Mouse (Mus musculus) C3H10T1/2 (cell line): ENCODE measurements around the gene Bphl. TPM values are rescaled to one million over a fixed set of nuclear protein-coding genes. Genes with fewer than 3 reads are reported as not detected.

Source experiments
- polyA plus RNA-seq, 2 experiments: library from polyadenylated mRNA; unstranded; fragments of >200 nt; fragmentation: generic; extraction: Trizol; gene quantifications; one replicate each; pipeline ENCODE4 v1.2.1; 2012; ENCODE audit warnings: missing spikeins in 2 of 2

The Bphl gene
- polyA plus RNA-seq, result 10 to 100 TPM; 15.9 to 71.6 TPM

GRCm38 (mm10) chr13:34037172-34038055, at the start of gene Bphl:
TSS of gene Bphl (plus strand) at chr13:34037597.

DNA sequence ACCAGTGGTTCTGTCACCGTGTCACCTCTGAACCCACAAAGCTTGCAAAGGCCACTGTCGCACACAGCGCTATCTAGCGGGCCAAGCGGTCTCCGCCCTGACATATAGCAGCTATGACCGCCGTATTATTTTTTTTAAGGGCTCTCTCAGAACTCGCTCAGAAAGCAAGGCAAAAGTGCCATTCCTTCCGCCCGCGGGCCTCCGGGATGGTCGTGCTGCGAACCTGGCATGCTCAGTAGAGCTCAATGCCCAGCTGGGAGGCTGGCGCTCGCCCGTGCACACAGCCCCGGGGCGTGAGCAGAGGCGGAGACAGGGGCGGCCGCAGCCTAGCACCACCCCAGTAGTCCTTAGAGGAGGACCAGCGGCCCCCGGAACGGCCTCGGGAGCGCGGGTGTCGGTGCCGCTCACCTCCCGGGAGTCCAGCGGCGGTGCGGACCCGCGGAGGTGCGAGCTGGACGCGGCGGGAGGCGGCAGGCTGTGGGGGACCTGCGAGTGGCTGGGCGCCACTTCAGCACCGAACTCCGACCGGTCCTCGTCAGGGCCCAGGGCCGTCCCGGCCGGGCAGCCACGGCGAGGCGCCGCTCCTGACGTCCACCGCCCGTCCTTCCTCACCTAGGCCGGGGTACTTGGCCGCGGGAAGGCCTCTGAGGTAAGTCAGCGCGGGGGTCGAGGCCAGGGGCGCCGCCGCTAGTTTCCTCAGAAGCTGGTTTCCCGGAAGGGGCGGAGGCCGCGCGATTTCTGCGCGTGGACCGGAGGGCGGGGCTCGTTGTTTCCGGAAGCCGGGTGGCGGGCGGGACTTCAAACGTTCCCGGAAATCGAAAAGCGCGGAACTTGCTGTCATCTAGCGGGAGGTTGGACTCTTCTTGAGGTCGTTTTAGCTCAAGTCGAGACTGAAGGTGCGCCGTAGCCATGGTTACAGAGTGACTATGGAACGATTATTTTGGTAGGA, 35.1 kb upstream of the Bphl start, which contains the start of the genes Ripk1 and Serpinb6a:
Gene Ripk1, plus strand, starts transcription at position 306 of the 949 bp plus-strand sequence.
Gene Serpinb6a, minus strand, starts transcription at position 737 of the 949 bp plus-strand sequence.

DNA sequence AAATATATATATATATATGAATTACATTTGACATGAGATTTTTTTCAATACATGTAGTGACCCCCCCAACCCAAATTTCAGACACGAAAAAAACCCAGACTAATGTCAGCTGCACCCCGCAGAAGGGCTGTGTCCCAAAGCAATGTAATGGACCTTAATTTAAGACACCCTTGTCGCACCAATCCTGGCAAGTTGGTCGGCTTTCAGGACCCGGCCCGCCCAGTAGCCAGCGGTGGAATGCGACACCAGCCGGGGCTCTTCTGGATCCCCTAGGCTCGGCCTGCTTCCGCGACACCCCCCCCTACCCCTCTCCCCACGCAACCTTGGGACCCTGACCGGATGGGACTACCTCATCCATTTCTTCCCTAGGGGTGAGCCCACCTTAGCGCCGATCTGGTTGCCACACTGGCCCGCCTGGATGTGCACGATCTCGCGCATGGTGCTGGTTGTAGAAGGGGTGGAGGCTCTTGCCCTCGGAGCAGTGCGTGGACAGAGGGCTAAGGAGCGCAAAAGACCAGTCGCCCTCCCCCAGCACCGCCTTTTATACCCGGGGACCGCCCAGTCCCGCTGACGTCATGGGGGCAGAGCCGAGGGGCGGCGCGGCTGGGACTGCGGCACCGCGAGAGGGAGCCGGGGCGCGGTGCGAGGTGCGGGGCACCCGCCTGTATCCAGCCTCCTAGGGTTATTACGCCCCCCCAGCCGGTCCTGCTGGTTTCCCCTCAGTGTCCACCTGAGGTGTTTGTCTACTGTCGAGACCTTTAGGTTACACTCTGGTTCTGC, 40.3 kb downstream of the Bphl start, which contains the start of gene Tubb2a:
Gene Tubb2a, minus strand, starts transcription at position 516 of the 780 bp plus-strand sequence.

Other genes starting within 250 kb of the Bphl start
- gene Serpinb6e, start 194.2 kb upstream of the Bphl start, polyA plus RNA-seq, result not detected
- not detected for gene Serpinb6c, start 131.9 kb upstream of the Bphl start, polyA plus RNA-seq
- gene Nqo2, start 72.9 kb upstream of the Bphl start, polyA plus RNA-seq, result 10 to 100 TPM; 14.2 to 21.7 TPM
- gene Ripk1, start 35.2 kb upstream of the Bphl start, polyA plus RNA-seq, result 10 to 100 TPM in 1 of 2 experiments, 1 to 10 TPM in 1; 1.9 to 14.3 TPM
- 100 to 1,000 TPM; 126 to 299 TPM for gene Serpinb6a, start 34.8 kb upstream of the Bphl start, polyA plus RNA-seq
- 100 to 1,000 TPM; 113 to 426 TPM for gene Tubb2a, start 40.4 kb downstream of the Bphl start, polyA plus RNA-seq
- 1 to 10 TPM in 1 of 2 experiments, under 1 TPM in 1; 0.36 to 2.4 TPM for gene Tubb2b, start 92.9 kb downstream of the Bphl start, polyA plus RNA-seq
- gene Psmg4, start 125.4 kb downstream of the Bphl start, polyA plus RNA-seq, result 100 to 1,000 TPM; 192 to 205 TPM